Mouse (Mus musculus) olfactory bulb, adult 2 months (tissue): Measurements from ENCODE around the gene Tmem245. TPM values are rescaled to one million over a fixed set of nuclear protein-coding genes. Genes with fewer than 3 reads are reported as not detected.

Experiments used
- H3K27ac ChIP-seq: fragments of 200-500 bp; 2 replicates; pipeline ENCODE4 v1.5.1; 2012; ENCODE audit warnings: low read depth, low read length; ENCODE audit not compliant: insufficient read depth
- H3K4me1 ChIP-seq: fragments of 200-500 bp; 2 replicates; pipeline ENCODE4 v1.6.1; 2012; ENCODE audit warnings: low read length; ENCODE audit not compliant: control insufficient read depth, insufficient read depth
- H3K4me3 ChIP-seq: fragments of 200-500 bp; 2 replicates; pipeline ENCODE4 v1.5.1; 2012; ENCODE audit warnings: mild to moderate bottlenecking, low read depth, low read length, moderate library complexity; ENCODE audit not compliant: insufficient read depth
- CTCF ChIP-seq: fragments of 200-500 bp; IDR thresholded peaks from 2 replicates; pipeline ENCODE4 v1.5.1; 2012; ENCODE audit warnings: low read depth, mild to moderate bottlenecking, low read length, moderate library complexity; ENCODE audit not compliant: insufficient read depth
- POLR2A ChIP-seq: fragments of 200-500 bp; IDR thresholded peaks from 2 replicates; pipeline ENCODE4 v1.6.1; 2012; ENCODE audit warnings: mild to moderate bottlenecking, low read depth, low read length, moderate library complexity; ENCODE audit not compliant: insufficient read depth
- WGBS: fragments of 180-500 bp; shearing (Covaris S2); methylation state at CpG from one replicate; pipeline ENCODE4 v1.1.7; 2018; 5-methylcytosine and 5-hydroxymethylcytosine counted together
- polyA plus RNA-seq: library from polyadenylated mRNA; stranded (reverse); fragments of >200 nt; gene quantifications from 2 replicates; pipeline ENCODE4 v1.2.4, GENCODE M21; 2012; ENCODE audit warnings: low replicate concordance; ENCODE audit not compliant: missing spikeins, insufficient read depth, insufficient read length

Tmem245 gene
- polyA plus RNA-seq, 1 experiment, result not detected

- H3K4me3 ChIP-seq, result no peak overlapping the region
- TF ChIP-seq CTCF (no peak), POLR2A (no peak)
- WGBS, result 95% methylated on average over 4 of the region's 4 CpGs
- H3K4me1 ChIP-seq, result peaks cover 3% of the 10 kb centered on the region; the same call in 1 of the 2 replicates
- H3K27ac ChIP-seq, result no peak overlapping the region
These were observed 14.1 kb downstream of the Tmem245 start for GRCm38 (mm10) chr4:56933154-56933553.

- 63% methylated on average over 7 of the region's 7 CpGs for WGBS
- no peak overlapping the region for H3K4me3 ChIP-seq
- no peak overlapping the region for H3K27ac ChIP-seq
- TF ChIP-seq POLR2A (no peak), CTCF (no peak)
- H3K4me1 ChIP-seq, result peaks cover under 1% of the 10 kb centered on the region; the same call in 1 of the 2 replicates
These were observed 15.1 kb downstream of the Tmem245 start for GRCm38 (mm10) chr4:56932096-56932495.

GRCm38 (mm10) chr4:56930312-56930711 lies 16.9 kb downstream of the Tmem245 start:
- no peak overlapping the region for H3K27ac ChIP-seq
- WGBS, result 87% methylated on average over 4 of the region's 4 CpGs
- TF ChIP-seq CTCF, result no peak
- no peak for TF ChIP-seq POLR2A
- no peak overlapping the region for H3K4me3 ChIP-seq
- no peaks in the 10 kb centered on the region for H3K4me1 ChIP-seq

GRCm38 (mm10) chr4:56926971-56927370 lies 20.3 kb downstream of the Tmem245 start:
- H3K4me3 ChIP-seq, result no peak overlapping the region
- no peaks in the 10 kb centered on the region for H3K4me1 ChIP-seq
- H3K27ac ChIP-seq, result no peak overlapping the region
- TF ChIP-seq CTCF (no peak), POLR2A (no peak)
- 85% methylated on average over 4 of the region's 4 CpGs for WGBS

DNA sequence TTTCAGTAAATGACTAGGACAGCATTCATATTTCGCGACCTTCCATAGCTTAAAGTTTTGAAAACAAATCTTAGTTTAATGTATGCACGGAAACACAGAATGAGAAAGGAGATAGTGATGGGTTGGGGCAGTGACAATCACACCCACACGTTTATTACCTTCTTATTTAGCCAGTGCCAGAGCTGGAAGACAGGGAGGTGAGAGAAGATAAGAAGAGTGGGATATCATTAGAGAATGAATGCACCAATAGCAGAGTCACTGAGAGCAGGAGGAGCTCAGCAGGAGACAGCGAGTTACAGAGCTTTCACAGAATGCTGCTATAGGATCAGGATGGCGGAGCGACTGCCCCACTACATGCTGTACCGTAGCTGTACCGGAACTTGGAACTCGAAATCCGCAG lies 25.0 kb downstream of the Tmem245 start:
- no peaks in the 10 kb centered on the region for H3K4me1 ChIP-seq
- H3K27ac ChIP-seq, result no peak overlapping the region
- H3K4me3 ChIP-seq, result no peak overlapping the region
- 96% methylated on average over 11 of the region's 11 CpGs for WGBS
- TF ChIP-seq POLR2A (no peak), CTCF (no peak)

- Histone ChIP-seq H3K4me3 (no peak overlapping the region), H3K4me1 (peaks cover 4% of the 10 kb centered on the region), H3K27ac (peak overlapping the region; percentile 27; the same call in 1 of the 2 replicates)
- no peak for TF ChIP-seq CTCF
- no peak for TF ChIP-seq POLR2A
- WGBS, result 87% methylated on average over 15 of the region's 15 CpGs
These were observed 31.4 kb downstream of the Tmem245 start for GRCm38 (mm10) chr4:56915732-56916325.

DNA sequence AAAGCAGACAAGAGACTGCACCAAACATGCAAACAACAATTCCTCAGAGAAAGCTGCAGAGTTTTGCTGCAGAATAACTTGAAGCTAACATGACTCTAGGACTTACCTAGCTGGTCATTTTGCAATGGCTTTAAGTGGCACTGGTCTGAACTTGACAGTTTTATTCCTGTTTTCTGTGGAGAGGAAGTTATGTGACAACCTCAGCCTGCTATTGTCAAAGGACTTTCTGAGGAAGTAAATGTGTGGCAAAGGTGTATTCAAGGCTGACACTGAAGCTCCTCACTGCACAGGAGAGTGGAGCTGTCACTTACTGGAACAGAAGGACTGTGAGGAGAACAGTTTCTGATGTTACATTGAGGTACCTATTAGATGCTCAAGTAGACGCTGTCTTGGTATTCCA lies 32.5 kb downstream of the Tmem245 start:
- TF ChIP-seq CTCF (no peak), POLR2A (no peak)
- Histone ChIP-seq H3K27ac (no peak overlapping the region), H3K4me1 (peaks cover 4% of the 10 kb centered on the region), H3K4me3 (no peak overlapping the region)
- WGBS, result 91% methylated on average over 1 of the region's 1 CpGs

GRCm38 (mm10) chr4:56914338-56914737 lies 32.9 kb downstream of the Tmem245 start:
- Histone ChIP-seq H3K4me3 (no peak overlapping the region), H3K4me1 (peaks cover 4% of the 10 kb centered on the region), H3K27ac (no peak overlapping the region)
- TF ChIP-seq POLR2A, result no peak
- TF ChIP-seq CTCF, result no peak
- WGBS, result 98% methylated on average over 6 of the region's 6 CpGs

DNA sequence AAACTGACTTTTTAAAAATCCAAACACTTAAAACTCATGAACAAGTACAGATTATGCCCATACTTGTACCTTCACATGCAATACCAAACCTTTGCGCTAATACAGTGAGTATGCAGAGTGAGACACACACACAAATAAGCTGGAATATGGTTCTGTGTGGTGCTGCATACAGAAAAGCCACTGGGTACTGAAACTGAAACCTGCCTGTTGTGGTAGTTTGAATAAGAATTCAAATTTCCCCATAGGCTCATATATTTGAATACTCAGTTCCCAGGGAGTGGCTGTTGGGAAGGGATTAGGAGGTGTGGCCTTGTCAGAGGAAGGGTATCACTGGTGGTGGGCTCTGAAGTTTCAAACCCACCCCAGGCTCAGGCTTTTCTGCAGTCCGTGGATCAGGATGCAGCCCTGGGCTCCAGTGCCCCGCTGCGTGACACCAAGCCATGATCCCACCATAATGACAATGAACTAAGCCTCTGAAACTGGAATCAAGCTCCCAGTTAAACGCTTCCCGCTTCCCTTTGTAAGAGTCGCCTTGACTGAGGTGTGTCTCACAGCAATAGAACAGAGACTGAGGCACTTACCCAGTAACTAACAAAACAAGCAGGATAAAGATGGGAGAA lies 34.7 kb downstream of the Tmem245 start:
- Histone ChIP-seq H3K27ac (no peak overlapping the region), H3K4me3 (no peak overlapping the region), H3K4me1 (peaks cover 4% of the 10 kb centered on the region)
- TF ChIP-seq CTCF, result no peak
- no peak for TF ChIP-seq POLR2A
- 91% methylated on average over 7 of the region's 7 CpGs for WGBS
